Mouse (Mus musculus) frontal cortex, postnatal 36 days (tissue): ENCODE results near the gene Tcirg1.

Experiments used
- DNase-seq, 2 experiments: peaks; one replicate each; pipeline ENCODE4 v3.0.0; 2022; ENCODE audit warnings: low spot score in 2 of 2

The Tcirg1 gene

GRCm38 (mm10) chr19:3927989-3928388 lies 21.1 kb upstream of the Tcirg1 start:
- no peak for DNase-seq

GRCm38 (mm10) chr19:3926685-3927084 lies 19.8 kb upstream of the Tcirg1 start:
- DNase-seq, result no peak

GRCm38 (mm10) chr19:3926279-3926678 lies 19.3 kb upstream of the Tcirg1 start:
- no peak for DNase-seq

GRCm38 (mm10) chr19:3925859-3926258 lies 18.9 kb upstream of the Tcirg1 start:
- no peak for DNase-seq

- no peak for DNase-seq
Observed at GRCm38 (mm10) chr19:3924868-3925267, 17.9 kb upstream of the Tcirg1 start.

GRCm38 (mm10) chr19:3924190-3924589 lies 17.3 kb upstream of the Tcirg1 start:
- DNase-seq, result no peak

GRCm38 (mm10) chr19:3923586-3923985 lies 16.7 kb upstream of the Tcirg1 start:
- no peak for DNase-seq

GRCm38 (mm10) chr19:3922661-3923371 lies 15.9 kb upstream of the Tcirg1 start:
- no peak for DNase-seq

- no peak for DNase-seq
Observed at GRCm38 (mm10) chr19:3919928-3920327, 13.0 kb upstream of the Tcirg1 start.

GRCm38 (mm10) chr19:3916727-3917126 lies 9.8 kb upstream of the Tcirg1 start:
- DNase-seq, result no peak

- DNase-seq, result no peak
Observed at GRCm38 (mm10) chr19:3914535-3914934, 7.6 kb upstream of the Tcirg1 start.

GRCm38 (mm10) chr19:3913692-3914091 lies 6.8 kb upstream of the Tcirg1 start:
- DNase-seq, result no peak

GRCm38 (mm10) chr19:3912337-3913204 lies 5.6 kb upstream of the Tcirg1 start, which contains the start of gene Ndufs8:
Gene Ndufs8, minus strand, starts transcription at chr19:3912774.
- peak; percentile 94 to 96 for DNase-seq

- DNase-seq, result no peak
Observed at GRCm38 (mm10) chr19:3910206-3910605, 3.3 kb upstream of the Tcirg1 start.

- DNase-seq, result no peak
Observed at GRCm38 (mm10) chr19:3907876-3908660, 1.1 kb upstream of the Tcirg1 start.

GRCm38 (mm10) chr19:3906326-3906725 lies 607 bp downstream of the Tcirg1 start:
- DNase-seq, result no peak

- DNase-seq, result no peak
Observed at GRCm38 (mm10) chr19:3905261-3905969, 1.5 kb downstream of the Tcirg1 start.

GRCm38 (mm10) chr19:3904363-3904675 lies 2.6 kb downstream of the Tcirg1 start:
- no peak for DNase-seq

- no peak for DNase-seq
Observed at GRCm38 (mm10) chr19:3903648-3904362, 3.1 kb downstream of the Tcirg1 start.

- DNase-seq, result no peak
Observed at GRCm38 (mm10) chr19:3902966-3903365, 4.0 kb downstream of the Tcirg1 start.

GRCm38 (mm10) chr19:3899618-3900017 lies 7.3 kb downstream of the Tcirg1 start:
- DNase-seq, result peak; percentile 29 to 39
